Mouse (Mus musculus): ENCODE data around the gene Tcaf2. TPM values are rescaled to one million over a fixed set of nuclear protein-coding genes. Genes with fewer than 3 reads are reported as not detected.

Tcaf2 gene
- polyA plus RNA-seq, 1 experiment = 3.0 TPM

Other genes starting within 250 kb of the Tcaf2 start
- 0.18 and 0.29 TPM in 2 replicates for gene Tas2r143, start 245.0 kb downstream of the Tcaf2 start, polyA plus RNA-seq (2012; rRNA removed)
- not detected in 2 replicates for gene Tas2r135, start 239.8 kb downstream of the Tcaf2 start, polyA plus RNA-seq (2012; rRNA removed)
- not detected in 2 replicates for gene Tas2r126, start 210.7 kb downstream of the Tcaf2 start, polyA plus RNA-seq (2012; rRNA removed)
- gene Olfr458, start 180.1 kb downstream of the Tcaf2 start, polyA plus RNA-seq (2012; rRNA removed) = not detected in 2 replicates
- gene Olfr457, start 168.9 kb downstream of the Tcaf2 start, polyA plus RNA-seq (2012; rRNA removed) = not detected in 2 replicates
- not detected in 2 replicates for gene Olfr456, start 158.0 kb downstream of the Tcaf2 start, polyA plus RNA-seq (2012; rRNA removed)
- gene Olfr455, start 97.7 kb downstream of the Tcaf2 start, polyA plus RNA-seq (2012; rRNA removed) = not detected in 2 replicates
- gene Tcaf3, start 47.6 kb downstream of the Tcaf2 start, polyA plus RNA-seq (2012; rRNA removed) = not detected in 2 replicates
- 38.8 and 50.3 TPM in 2 replicates for gene Tcaf1, start 64.8 kb upstream of the Tcaf2 start, polyA plus RNA-seq (2012; rRNA removed)
- not detected in 2 replicates for gene Olfr453, start 94.1 kb upstream of the Tcaf2 start, polyA plus RNA-seq (2012; rRNA removed)
- not detected in 2 replicates for gene Olfr38, start 111.2 kb upstream of the Tcaf2 start, polyA plus RNA-seq (2012; rRNA removed)
- not detected in 2 replicates for gene Olfr452, start 139.8 kb upstream of the Tcaf2 start, polyA plus RNA-seq (2012; rRNA removed)
- gene Olfr450, start 166.7 kb upstream of the Tcaf2 start, polyA plus RNA-seq (2012; rRNA removed) = not detected in 2 replicates
- not detected in 2 replicates for gene Olfr449, start 189.1 kb upstream of the Tcaf2 start, polyA plus RNA-seq (2012; rRNA removed)
- gene Olfr448, start 245.2 kb upstream of the Tcaf2 start, polyA plus RNA-seq (2012; rRNA removed) = not detected in 2 replicates

All from gonadal fat pad, adult 2 months (tissue).